Mouse (Mus musculus): ENCODE data around the gene Gfod2. TPM values are rescaled to one million over a fixed set of nuclear protein-coding genes. Genes with fewer than 3 reads are reported as not detected.

The Gfod2 gene
- polyA plus RNA-seq, 1 experiment from 2014 or later, result 28.4 TPM

GRCm38 (mm10) chr8:105709317-105709716 lies 49.1 kb downstream of the Gfod2 start:
- no peak overlapping the region for H3K4me2 ChIP-seq (replicated peaks)
- WGBS, result 76% methylated on average over 14 of the region's 14 CpGs
- no peak overlapping the region for H3K27ac ChIP-seq
- H3K4me3 ChIP-seq, result no peak overlapping the region
- ATAC-seq (ENCODE audit: low FRiP score, low read depth), result no peak
- no peaks in the 10 kb centered on the region for H3K27me3 ChIP-seq
- H3K4me1 ChIP-seq, result peaks cover 16% of the 10 kb centered on the region
- no peaks in the 10 kb centered on the region for H3K9me3 ChIP-seq
- H3K36me3 ChIP-seq, result peaks cover 3% of the 10 kb centered on the region
- no peak overlapping the region for H3K9ac ChIP-seq

- ATAC-seq (ENCODE audit: low FRiP score, low read depth), result no peak
These were observed 49.8 kb downstream of the Gfod2 start for GRCm38 (mm10) chr8:105708675-105709074.

GRCm38 (mm10) chr8:105707498-105708403 lies 50.7 kb downstream of the Gfod2 start, which contains the start of the genes 4933405L10Rik and Enkd1:
TSS of gene 4933405L10Rik (plus strand) at chr8:105707655.
TSS of gene Enkd1 (minus strand) at chr8:105708210.
- Histone ChIP-seq H3K9me3 (no peaks in the 10 kb centered on the region), H3K4me3 (peak within 1 kb of the TSS; percentile 64), H3K4me1 (peaks cover 16% of the 10 kb centered on the region), H3K4me2 (replicated peaks) (peak within 1 kb of the TSS; percentile 94), H3K27ac (no peak within 1 kb of the TSS; the same call in 1 of the 2 replicates), H3K36me3 (peaks cover 19% of the 10 kb centered on the region), H3K27me3 (no peaks in the 10 kb centered on the region), H3K9ac (peak within 1 kb of the TSS; percentile 82)
- under 1% methylated on average over 55 of the region's 55 CpGs for WGBS
- ATAC-seq (ENCODE audit: low FRiP score, low read depth), result peak; percentile 89

More at GRCm38 (mm10) chr8:105708675-105709074, 49.8 kb downstream of the Gfod2 start:
- no peak overlapping the region for H3K27ac ChIP-seq
- no peak overlapping the region for H3K4me3 ChIP-seq
- H3K36me3 ChIP-seq, result peaks cover 9% of the 10 kb centered on the region
- peaks cover 16% of the 10 kb centered on the region for H3K4me1 ChIP-seq
- no peaks in the 10 kb centered on the region for H3K9me3 ChIP-seq
- WGBS, result 92% methylated on average over 8 of the region's 8 CpGs
- H3K9ac ChIP-seq, result no peak overlapping the region
- H3K4me2 ChIP-seq (replicated peaks), result no peak overlapping the region
- no peaks in the 10 kb centered on the region for H3K27me3 ChIP-seq

- Histone ChIP-seq H3K4me3 (peak overlapping the region; percentile 64), H3K36me3 (peaks cover 22% of the 10 kb centered on the region), H3K9me3 (no peaks in the 10 kb centered on the region), H3K4me1 (peaks cover 23% of the 10 kb centered on the region), H3K4me2 (replicated peaks) (peak overlapping the region; percentile 94), H3K27me3 (no peaks in the 10 kb centered on the region), H3K27ac (no peak overlapping the region), H3K9ac (peak overlapping the region; percentile 82; the same call in 1 of the 2 replicates)
- no peak for ATAC-seq (ENCODE audit: low FRiP score, low read depth)
- 80% methylated on average over 12 of the region's 12 CpGs for WGBS
These were observed 52.0 kb downstream of the Gfod2 start for GRCm38 (mm10) chr8:105706426-105706825.

- Histone ChIP-seq H3K27ac (no peak overlapping the region), H3K9ac (no peak overlapping the region), H3K4me3 (no peak overlapping the region), H3K4me1 (peaks cover 28% of the 10 kb centered on the region), H3K27me3 (no peaks in the 10 kb centered on the region), H3K4me2 (replicated peaks) (no peak overlapping the region), H3K36me3 (peaks cover 22% of the 10 kb centered on the region), H3K9me3 (no peaks in the 10 kb centered on the region)
- WGBS, result 85% methylated on average over 6 of the region's 6 CpGs
- no peak for ATAC-seq (ENCODE audit: low FRiP score, low read depth)
These were observed 53.5 kb downstream of the Gfod2 start for GRCm38 (mm10) chr8:105704955-105705354.

- 88% methylated on average over 34 of the region's 34 CpGs for WGBS
These were observed 54.2 kb downstream of the Gfod2 start for GRCm38 (mm10) chr8:105704146-105704812.

GRCm38 (mm10) chr8:105702731-105703415 lies 55.6 kb downstream of the Gfod2 start:
- Histone ChIP-seq H3K9ac (peak overlapping the region; percentile 10; the same call in 1 of the 2 replicates), H3K36me3 (peaks cover 38% of the 10 kb centered on the region), H3K27ac (no peak overlapping the region), H3K9me3 (no peaks in the 10 kb centered on the region), H3K4me1 (peaks cover 34% of the 10 kb centered on the region), H3K4me3 (0 out of 2 replicates have a peak overlapping the region, but pooled peaks have one; percentile 71), H3K27me3 (no peaks in the 10 kb centered on the region), H3K4me2 (replicated peaks) (no peak overlapping the region)
- no peak for ATAC-seq (ENCODE audit: low FRiP score, low read depth)
- WGBS, result 92% methylated on average over 24 of the region's 24 CpGs

More at GRCm38 (mm10) chr8:105704146-105704812, 54.2 kb downstream of the Gfod2 start:
- no peaks in the 10 kb centered on the region for H3K9me3 ChIP-seq
- no peak overlapping the region for H3K27ac ChIP-seq
- H3K27me3 ChIP-seq, result no peaks in the 10 kb centered on the region
- peaks cover 24% of the 10 kb centered on the region for H3K36me3 ChIP-seq
- no peak overlapping the region for H3K9ac ChIP-seq
- ATAC-seq (ENCODE audit: low FRiP score, low read depth), result no peak
- H3K4me3 ChIP-seq, result no peak overlapping the region
- peaks cover 34% of the 10 kb centered on the region for H3K4me1 ChIP-seq
- H3K4me2 ChIP-seq (replicated peaks), result no peak overlapping the region

- Histone ChIP-seq H3K4me3 (peak overlapping the region; percentile 71), H3K36me3 (peaks cover 47% of the 10 kb centered on the region), H3K9ac (peak overlapping the region; percentile 71), H3K4me1 (peaks cover 27% of the 10 kb centered on the region), H3K9me3 (no peaks in the 10 kb centered on the region), H3K27me3 (no peaks in the 10 kb centered on the region), H3K4me2 (replicated peaks) (peak overlapping the region; percentile 87), H3K27ac (no peak overlapping the region)
- WGBS, result 45% methylated on average over 18 of the region's 18 CpGs
- ATAC-seq (ENCODE audit: low FRiP score, low read depth), result no peak
These were observed 56.5 kb downstream of the Gfod2 start for GRCm38 (mm10) chr8:105702001-105702401.

GRCm38 (mm10) chr8:105700966-105701824 lies 57.3 kb downstream of the Gfod2 start, which contains the start of the genes Acd and Pard6a:
TSS of gene Acd (minus strand) at chr8:105701102.
TSS of gene Pard6a (plus strand) at chr8:105701148.
- WGBS, result under 1% methylated on average over 60 of the region's 60 CpGs
- Histone ChIP-seq H3K27ac (peak within 1 kb of the TSS; percentile 91), H3K36me3 (peaks cover 51% of the 10 kb centered on the region), H3K4me1 (peaks cover 19% of the 10 kb centered on the region), H3K4me3 (peak within 1 kb of the TSS; percentile 71), H3K27me3 (0 out of 2 replicates have a peak, but pooled peaks cover 4% of the 10 kb centered on the region), H3K9me3 (no peaks in the 10 kb centered on the region), H3K4me2 (replicated peaks) (peak within 1 kb of the TSS; percentile 87), H3K9ac (peak within 1 kb of the TSS; percentile 71)
- ATAC-seq (ENCODE audit: low FRiP score, low read depth), result peak; percentile 84

GRCm38 (mm10) chr8:105700566-105700965 lies 57.9 kb downstream of the Gfod2 start:
- Histone ChIP-seq H3K9me3 (no peaks in the 10 kb centered on the region), H3K27me3 (peaks cover 5% of the 10 kb centered on the region), H3K36me3 (peaks cover 51% of the 10 kb centered on the region), H3K4me2 (replicated peaks) (peak overlapping the region; percentile 87), H3K27ac (peak overlapping the region; percentile 91), H3K4me1 (peaks cover 18% of the 10 kb centered on the region), H3K4me3 (peak overlapping the region; percentile 71), H3K9ac (peak overlapping the region; percentile 71)
- WGBS, result 0% methylated on average over 21 of the region's 21 CpGs
- peak; percentile 54 for ATAC-seq (ENCODE audit: low FRiP score, low read depth)

All from limb, embryonic 13.5 days (tissue).